Mouse (Mus musculus): Measurements from ENCODE around the gene Hddc2. TPM values are rescaled to one million over a fixed set of nuclear protein-coding genes. Genes with fewer than 3 reads are reported as not detected.

Gene Hddc2
- 12.8 and 22.2 TPM in 2 replicates for total RNA-seq (2017)

GRCm38 (mm10) chr10:31312865-31313848 lies at the start of gene Hddc2:
Hddc2 (plus strand) TSS chr10:31313383.
- ATAC-seq (ENCODE audit: extremely low read depth, insufficient number of reproducible peaks, low FRiP score, poor library complexity, severe bottlenecking), result peak; percentile 86

- no peak for ATAC-seq (ENCODE audit: extremely low read depth, insufficient number of reproducible peaks, low FRiP score, poor library complexity, severe bottlenecking)
These were observed 40.4 kb upstream of the Hddc2 start for GRCm38 (mm10) chr10:31272738-31273137.

- no peak for ATAC-seq (ENCODE audit: extremely low read depth, insufficient number of reproducible peaks, low FRiP score, poor library complexity, severe bottlenecking)
These were observed 40.0 kb upstream of the Hddc2 start for GRCm38 (mm10) chr10:31273171-31273570.

- no peak for ATAC-seq (ENCODE audit: extremely low read depth, insufficient number of reproducible peaks, low FRiP score, poor library complexity, severe bottlenecking)
These were observed 25.4 kb upstream of the Hddc2 start for GRCm38 (mm10) chr10:31287787-31288186.

GRCm38 (mm10) chr10:31288697-31289390 lies 24.3 kb upstream of the Hddc2 start:
- ATAC-seq (ENCODE audit: extremely low read depth, insufficient number of reproducible peaks, low FRiP score, poor library complexity, severe bottlenecking), result no peak

GRCm38 (mm10) chr10:31295705-31296104 lies 17.5 kb upstream of the Hddc2 start:
- no peak for ATAC-seq (ENCODE audit: extremely low read depth, insufficient number of reproducible peaks, low FRiP score, poor library complexity, severe bottlenecking)

GRCm38 (mm10) chr10:31296458-31296857 lies 16.7 kb upstream of the Hddc2 start:
- no peak for ATAC-seq (ENCODE audit: extremely low read depth, insufficient number of reproducible peaks, low FRiP score, poor library complexity, severe bottlenecking)

GRCm38 (mm10) chr10:31297106-31297505 lies 16.1 kb upstream of the Hddc2 start:
- no peak for ATAC-seq (ENCODE audit: extremely low read depth, insufficient number of reproducible peaks, low FRiP score, poor library complexity, severe bottlenecking)

GRCm38 (mm10) chr10:31298263-31298662 lies 14.9 kb upstream of the Hddc2 start:
- ATAC-seq (ENCODE audit: extremely low read depth, insufficient number of reproducible peaks, low FRiP score, poor library complexity, severe bottlenecking), result no peak

- peak; percentile 69; the same call in 1 of the 2 replicates for ATAC-seq (ENCODE audit: extremely low read depth, insufficient number of reproducible peaks, low FRiP score, poor library complexity, severe bottlenecking)
These were observed 14.1 kb upstream of the Hddc2 start for GRCm38 (mm10) chr10:31298921-31299574.

- ATAC-seq (ENCODE audit: extremely low read depth, insufficient number of reproducible peaks, low FRiP score, poor library complexity, severe bottlenecking), result no peak
These were observed 12.9 kb upstream of the Hddc2 start for GRCm38 (mm10) chr10:31300292-31300691.

GRCm38 (mm10) chr10:31303446-31303845 lies 9.7 kb upstream of the Hddc2 start:
- ATAC-seq (ENCODE audit: extremely low read depth, insufficient number of reproducible peaks, low FRiP score, poor library complexity, severe bottlenecking), result no peak

- no peak for ATAC-seq (ENCODE audit: extremely low read depth, insufficient number of reproducible peaks, low FRiP score, poor library complexity, severe bottlenecking)
These were observed 6.1 kb upstream of the Hddc2 start for GRCm38 (mm10) chr10:31307024-31307598.

- ATAC-seq (ENCODE audit: extremely low read depth, insufficient number of reproducible peaks, low FRiP score, poor library complexity, severe bottlenecking), result no peak
These were observed 5.3 kb downstream of the Hddc2 start for GRCm38 (mm10) chr10:31318491-31318890.

- ATAC-seq (ENCODE audit: extremely low read depth, insufficient number of reproducible peaks, low FRiP score, poor library complexity, severe bottlenecking), result no peak
These were observed 16.3 kb downstream of the Hddc2 start for GRCm38 (mm10) chr10:31329436-31329835.

GRCm38 (mm10) chr10:31330286-31330962 lies 17.2 kb downstream of the Hddc2 start:
- no peak for ATAC-seq (ENCODE audit: extremely low read depth, insufficient number of reproducible peaks, low FRiP score, poor library complexity, severe bottlenecking)

- ATAC-seq (ENCODE audit: extremely low read depth, insufficient number of reproducible peaks, low FRiP score, poor library complexity, severe bottlenecking), result no peak
These were observed 18.1 kb downstream of the Hddc2 start for GRCm38 (mm10) chr10:31331225-31331775.

GRCm38 (mm10) chr10:31336432-31336831 lies 23.2 kb downstream of the Hddc2 start:
- ATAC-seq (ENCODE audit: extremely low read depth, insufficient number of reproducible peaks, low FRiP score, poor library complexity, severe bottlenecking), result no peak
